Mouse (Mus musculus): Measurements from ENCODE around the gene Mtif3. TPM values are rescaled to one million over a fixed set of nuclear protein-coding genes. Genes with fewer than 3 reads are reported as not detected.

Gene Mtif3
- total RNA-seq, 2 experiments from 2014 or later, result 21.8 to 27.5 TPM

GRCm38 (mm10) chr5:146916273-146916672, 47.3 kb downstream of the Mtif3 start:
- no peak for DNase-seq

GRCm38 (mm10) chr5:146914088-146914766, 49.4 kb downstream of the Mtif3 start:
- peak; percentile 71 for DNase-seq

- no peak for DNase-seq
These were observed 50.2 kb downstream of the Mtif3 start for GRCm38 (mm10) chr5:146913355-146913754.

- no peak for DNase-seq
These were observed 51.4 kb downstream of the Mtif3 start for GRCm38 (mm10) chr5:146912206-146912605.

- DNase-seq, result no peak
These were observed 55.0 kb downstream of the Mtif3 start for GRCm38 (mm10) chr5:146908629-146909028.

- DNase-seq, result no peak
These were observed 56.1 kb downstream of the Mtif3 start for GRCm38 (mm10) chr5:146907533-146907932.

- DNase-seq, result peak; percentile 84
These were observed 58.0 kb downstream of the Mtif3 start for GRCm38 (mm10) chr5:146905486-146906172.

GRCm38 (mm10) chr5:146904404-146904803, 59.2 kb downstream of the Mtif3 start:
- peak; percentile 79 for DNase-seq

Other genes with a start within 250 kb of the Mtif3 start
- gene Usp12, start 168.8 kb downstream of the Mtif3 start, total RNA-seq (2021), result 10 to 100 TPM; 19.4 to 21.5 TPM
- gene Rpl21, start 130.9 kb downstream of the Mtif3 start, total RNA-seq (2021), result 100 to 1,000 TPM; 258 to 266 TPM
- gene Rasl11a, start 118.7 kb downstream of the Mtif3 start, total RNA-seq (2021), result 1 to 10 TPM; 3.9 to 5.1 TPM
- 10 to 100 TPM; 31.7 to 33.3 TPM for gene Gtf3a, start 15.1 kb downstream of the Mtif3 start, total RNA-seq (2021)
- 1 to 10 TPM; 6.7 to 7.4 TPM for gene Lnx2, start 112.8 kb upstream of the Mtif3 start, total RNA-seq (2021)
- 100 to 1,000 TPM; 103 to 116 TPM for gene Polr1d, start 113.2 kb upstream of the Mtif3 start, total RNA-seq (2021)
- gene Gsx1, start 224.9 kb upstream of the Mtif3 start, total RNA-seq (2021), result not detected

All from gastrocnemius, postnatal 10 days (tissue).